Mouse (Mus musculus) embryo, embryonic 9.5 days (tissue): ENCODE measurements around the gene Ly6g6d.
"Not testable (repeated sequence)": the region's sequence is repeated elsewhere in the genome, so short reads cannot be mapped to it uniquely, and the experiment has no call there.

Experiments
- DNase-seq: peaks from one replicate; pipeline ENCODE4 v3.0.0-alpha.2; 2017; ENCODE audit errors: extremely low spot score

Gene Ly6g6d

DNA sequence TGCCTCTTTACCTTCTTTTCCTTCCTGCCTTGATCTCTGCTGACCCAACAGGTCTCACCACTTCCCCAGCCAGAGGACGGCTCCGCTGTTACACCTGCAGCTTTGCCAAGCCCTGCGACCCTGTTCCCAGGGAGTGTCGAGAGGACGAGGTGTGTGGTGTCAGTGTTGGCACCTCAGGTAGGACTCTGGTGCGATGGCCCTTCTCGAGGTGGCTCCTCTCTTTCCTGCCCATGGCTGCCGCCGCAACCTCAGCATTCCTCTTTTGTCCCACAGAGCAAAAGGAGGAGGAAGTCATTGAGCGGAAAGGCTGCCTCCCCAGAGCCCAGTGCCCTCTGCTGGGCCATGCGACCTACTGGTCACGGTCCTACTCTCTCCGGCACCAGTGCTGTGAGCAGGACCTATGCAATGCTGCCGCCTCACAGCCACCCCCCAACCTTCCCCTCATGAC is at the start of gene Ly6g6d:
TSS of gene Ly6g6d (minus strand) at position 280 of the 448 bp plus-strand sequence.
- DNase-seq: peak; percentile 54

DNA sequence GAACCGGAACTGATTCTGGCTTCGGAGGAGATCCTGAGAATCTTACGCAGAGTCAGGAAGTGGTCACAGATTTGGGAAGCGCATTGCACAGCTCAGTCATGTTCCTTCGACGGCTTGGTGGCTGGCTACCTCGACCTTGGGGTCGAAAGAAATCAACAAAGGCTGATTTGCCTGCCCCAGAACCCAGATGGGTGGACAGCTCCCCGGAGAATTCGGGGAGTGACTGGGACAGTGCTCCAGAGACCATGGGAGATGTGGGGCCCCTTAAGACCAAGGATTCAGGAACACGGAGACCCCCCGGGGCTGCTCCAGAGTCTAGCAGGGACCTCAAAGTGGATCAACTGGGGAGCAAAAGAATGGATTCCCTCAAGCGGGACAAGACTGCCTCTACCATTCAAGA is 49.2 kb upstream of the Ly6g6d start:
- no peak for DNase-seq

DNA sequence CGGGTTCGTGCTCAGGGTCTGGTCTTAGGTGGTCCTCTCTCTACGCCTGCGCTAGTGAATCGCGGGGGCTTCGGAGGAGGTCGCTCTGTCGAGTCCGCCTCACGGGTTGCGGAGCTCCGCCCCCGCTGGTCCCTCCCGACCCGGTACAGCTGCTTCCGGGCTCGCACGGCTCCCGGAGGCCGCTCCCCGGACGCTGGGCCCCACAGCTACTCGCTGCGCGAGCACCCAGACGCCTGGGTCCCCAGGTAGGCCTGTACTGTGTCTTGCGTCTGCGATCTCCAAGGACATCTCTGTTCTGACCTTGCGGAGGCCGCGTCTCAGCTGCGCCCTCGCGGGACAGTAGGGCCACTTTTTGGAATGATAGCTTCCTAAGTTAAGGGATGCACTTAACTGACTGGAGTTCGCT is 48.3 kb upstream of the Ly6g6d start, which contains the start of gene D17H6S53E:
TSS of gene D17H6S53E (plus strand) at position 168 of the 406 bp plus-strand sequence.
- peak; percentile 80 for DNase-seq

DNA sequence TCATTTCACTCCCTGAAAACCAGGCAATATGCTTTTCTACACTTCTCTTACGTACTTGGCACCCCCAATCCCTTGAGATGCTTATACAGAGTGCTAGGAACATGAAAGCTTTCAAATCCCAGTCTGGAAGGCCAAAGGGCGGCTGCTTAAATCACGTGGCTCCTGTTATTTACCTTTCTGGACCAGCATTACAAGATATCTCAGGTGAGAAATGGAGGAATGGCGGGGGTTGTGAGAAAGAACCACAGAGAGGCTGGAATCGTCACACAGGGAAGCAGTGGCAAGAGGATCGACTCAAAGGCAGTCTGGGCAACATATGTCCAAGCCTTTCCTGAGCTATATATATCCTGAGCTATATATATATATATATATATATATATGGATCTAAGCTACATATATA is 47.7 kb upstream of the Ly6g6d start:
- DNase-seq: no peak

DNA sequence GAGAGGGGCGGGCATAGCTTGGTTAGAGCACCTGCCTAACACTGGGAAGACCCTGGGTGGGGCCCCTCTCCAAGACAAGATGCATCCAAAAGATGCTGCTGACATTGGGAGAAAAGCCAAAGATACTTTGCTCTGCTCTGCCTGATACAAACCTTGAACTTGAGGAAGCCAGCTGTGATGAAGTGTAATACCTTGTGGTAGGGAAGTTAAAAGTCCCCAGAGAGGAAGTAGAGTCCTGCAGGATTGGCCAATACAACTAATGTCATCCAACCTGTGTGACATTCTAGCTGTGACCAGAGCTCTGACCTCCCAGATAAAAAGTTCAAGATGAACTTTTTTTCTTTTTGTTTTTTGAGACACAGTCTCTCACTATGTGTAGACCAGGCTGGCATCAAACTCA is 47.2 kb upstream of the Ly6g6d start:
- DNase-seq: no peak

DNA sequence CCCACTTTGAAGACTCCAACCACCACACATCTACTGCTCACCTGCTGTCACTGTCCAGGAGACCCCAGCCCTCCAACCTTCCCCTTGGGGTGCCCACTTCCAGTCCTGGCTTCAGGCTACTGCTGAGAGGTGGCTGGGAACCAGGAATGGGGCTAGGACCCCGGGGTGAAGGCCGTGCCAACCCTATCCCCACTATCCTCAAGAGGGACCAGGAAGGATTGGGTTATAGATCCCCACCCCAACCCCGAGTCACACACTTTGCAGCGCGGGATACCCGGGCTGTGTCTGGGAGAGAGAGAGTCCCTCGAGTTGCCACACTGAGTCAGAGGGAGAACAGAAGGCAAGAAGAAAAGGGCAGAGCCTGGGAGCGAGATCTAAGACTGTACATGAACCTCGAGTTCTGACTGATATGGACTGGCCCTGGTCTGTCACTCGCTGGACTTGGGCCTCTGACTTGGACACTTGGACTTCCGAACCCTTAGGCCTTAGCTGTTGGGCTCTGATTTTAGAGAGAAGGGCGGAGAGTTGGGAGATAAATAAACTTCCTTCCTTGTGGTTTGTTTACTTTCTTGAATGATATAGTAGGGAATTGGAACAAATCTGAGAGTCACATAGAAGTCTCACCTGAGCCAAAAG is 46.5 kb upstream of the Ly6g6d start:
- DNase-seq: not testable (repeated sequence)

DNA sequence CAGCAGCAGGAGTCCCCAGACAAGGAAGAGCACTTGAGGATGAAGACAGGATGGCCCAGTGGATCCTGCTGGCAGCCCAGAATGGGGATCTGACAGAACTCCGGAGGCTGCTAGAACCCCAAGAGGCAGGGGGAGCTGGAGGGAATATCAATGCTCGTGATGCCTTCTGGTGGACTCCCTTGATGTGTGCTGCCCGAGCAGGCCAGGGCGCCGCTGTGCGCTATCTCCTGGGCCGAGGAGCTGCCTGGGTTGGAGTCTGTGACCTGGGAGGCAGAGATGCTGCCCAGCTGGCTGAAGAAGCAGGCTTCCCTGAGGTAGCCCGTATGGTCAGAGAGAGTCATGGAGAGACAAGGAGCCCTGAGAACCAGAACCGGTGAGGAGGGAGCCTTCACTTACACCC is 45.4 kb upstream of the Ly6g6d start:
- DNase-seq: not testable (repeated sequence)

DNA sequence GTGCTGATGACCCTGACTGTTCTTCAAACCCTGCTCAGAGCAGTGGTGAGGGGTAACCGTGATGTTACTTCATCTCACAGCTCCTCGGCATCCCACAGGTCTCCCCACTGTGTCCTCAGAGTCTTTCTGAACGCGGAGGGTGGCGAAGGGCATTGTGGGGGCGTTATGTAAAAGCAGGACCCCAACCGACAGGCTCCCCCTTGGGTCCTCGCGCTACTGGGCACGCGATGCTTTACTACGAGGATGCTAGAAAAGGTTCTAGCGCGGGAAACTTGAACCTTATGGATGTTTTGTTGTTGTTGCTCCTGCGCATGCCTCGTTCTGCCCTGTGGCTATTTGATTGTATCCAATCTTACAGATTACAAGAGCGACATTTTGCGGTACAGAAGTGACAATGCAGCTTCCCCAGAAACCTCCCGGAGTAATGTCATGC is 44.0 kb upstream of the Ly6g6d start, which contains the start of gene Csnk2b:
TSS of gene Csnk2b (minus strand) at position 183 of the 433 bp plus-strand sequence.
- no peak for DNase-seq

DNA sequence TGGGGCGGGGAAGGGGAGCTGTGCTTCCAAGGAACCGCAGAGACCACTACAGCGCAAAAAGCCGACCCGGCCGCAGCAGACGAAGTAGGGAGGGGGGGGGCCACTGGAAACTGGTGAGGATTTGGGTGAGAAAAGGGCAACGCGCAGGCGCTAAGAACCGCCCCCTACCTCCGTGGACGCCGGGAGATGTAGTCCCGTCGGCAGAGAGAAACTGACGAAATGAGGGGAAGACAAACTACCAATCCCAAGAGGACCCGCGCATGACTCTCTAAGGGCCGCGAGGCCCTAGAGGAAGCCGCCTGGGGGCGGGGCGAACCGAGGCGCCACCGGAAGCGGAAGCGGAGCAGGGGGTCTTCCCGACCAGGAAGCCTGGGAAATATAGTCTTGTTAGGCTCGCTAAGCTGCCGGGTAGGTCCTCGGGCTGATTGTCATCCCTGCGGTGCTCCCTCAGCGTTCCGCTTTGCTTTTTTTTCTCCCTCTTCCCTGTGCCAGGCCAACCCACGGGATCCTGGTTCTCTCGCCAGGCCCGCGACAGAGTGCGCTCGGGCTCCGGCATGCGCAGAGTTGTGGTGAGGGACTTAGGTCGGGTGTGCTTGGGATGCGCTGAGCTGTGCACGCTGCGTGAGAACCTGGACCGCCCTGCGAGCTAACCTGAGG is 43.4 kb upstream of the Ly6g6d start, which contains the start of gene Gpank1:
TSS of gene Gpank1 (plus strand) at position 313 of the 657 bp plus-strand sequence.
- DNase-seq: peak; percentile 97

DNA sequence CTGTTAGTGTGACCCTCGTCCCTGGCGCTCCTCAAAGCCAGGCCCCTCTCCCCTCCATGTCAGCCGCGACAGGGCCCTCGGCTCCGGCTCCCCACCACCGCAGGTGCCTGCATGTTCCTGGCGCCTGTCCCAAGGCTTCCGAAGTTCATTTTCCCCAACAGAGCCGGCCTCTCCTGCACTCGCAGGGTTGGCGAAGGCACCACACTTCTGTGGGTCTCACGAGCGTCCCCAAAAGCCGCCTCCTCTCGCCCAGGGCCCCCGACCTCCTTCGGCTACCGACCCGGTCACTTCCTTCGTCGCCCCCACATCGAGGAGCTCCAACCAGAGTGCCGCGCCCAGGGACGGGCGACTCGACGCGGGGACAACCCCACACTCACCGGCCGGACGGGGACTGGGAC is 42.9 kb upstream of the Ly6g6d start:
- no peak for DNase-seq

DNA sequence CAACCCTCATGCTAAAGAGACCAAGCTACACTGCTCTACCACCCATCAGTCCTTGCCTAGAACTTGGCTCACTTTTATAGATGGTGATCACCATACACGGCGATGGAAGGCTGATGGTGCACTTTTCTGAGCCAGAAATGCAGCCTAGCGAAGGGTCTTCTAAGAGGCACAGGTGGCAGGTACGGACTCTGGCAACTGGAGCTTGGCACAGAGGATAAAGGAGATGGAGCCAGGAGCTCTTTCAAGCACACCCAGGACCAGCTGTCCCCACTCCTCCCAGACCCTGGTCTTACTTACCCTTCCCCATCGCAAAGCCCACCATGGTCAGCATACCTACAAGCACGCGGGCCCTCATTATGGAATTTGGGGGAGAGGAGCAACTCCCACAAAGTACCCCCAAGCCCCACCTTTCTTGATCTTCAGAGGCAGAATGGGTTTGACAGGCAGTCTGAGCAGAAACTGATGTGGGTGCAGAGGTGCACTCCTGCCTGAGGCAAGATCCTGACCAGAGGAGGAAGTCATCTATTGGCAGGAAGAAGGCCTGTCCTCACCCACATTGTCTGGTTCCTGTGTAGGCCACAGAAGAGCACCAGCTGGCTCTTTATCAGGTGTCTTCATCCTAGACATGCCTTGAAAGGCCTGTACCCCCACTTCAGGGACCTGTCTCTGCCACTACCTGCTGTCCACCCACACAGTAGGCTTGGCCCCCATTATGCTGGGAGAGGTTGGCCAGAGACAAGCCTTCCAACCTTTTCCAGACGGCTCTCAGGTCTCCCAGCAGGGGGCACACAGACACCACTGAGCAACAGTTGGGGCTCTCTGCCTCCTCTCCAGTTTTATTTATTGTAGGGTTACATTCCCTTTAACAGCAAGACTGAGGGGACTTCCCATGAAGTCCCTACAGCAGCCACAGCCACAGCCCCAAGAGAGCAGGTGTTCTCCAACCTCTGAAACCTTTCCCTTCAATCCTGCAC is 37.5 kb upstream of the Ly6g6d start, which contains the start of gene Ly6g5b:
TSS of gene Ly6g5b (minus strand) at position 383 of the 974 bp plus-strand sequence.
- DNase-seq: no peak

DNA sequence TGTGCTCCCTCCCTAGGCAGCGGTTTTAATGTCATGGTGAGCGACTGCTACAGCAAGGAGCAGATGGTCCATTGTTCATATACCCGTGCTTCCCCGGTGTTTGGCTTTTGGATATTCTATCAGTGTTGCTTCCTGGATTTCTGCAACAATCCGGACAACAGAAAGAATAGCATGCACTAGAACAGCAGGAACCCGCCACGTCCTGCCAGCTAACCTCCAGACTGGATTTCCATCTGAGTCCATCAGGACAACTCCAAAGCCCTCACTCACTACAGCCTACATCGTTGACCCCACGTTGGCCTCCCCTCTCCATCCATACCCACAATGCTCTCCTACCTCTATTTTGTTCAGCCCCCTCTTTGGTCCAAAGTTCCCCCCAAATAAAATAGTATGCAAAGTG is 33.9 kb upstream of the Ly6g6d start:
- DNase-seq: no peak

DNA sequence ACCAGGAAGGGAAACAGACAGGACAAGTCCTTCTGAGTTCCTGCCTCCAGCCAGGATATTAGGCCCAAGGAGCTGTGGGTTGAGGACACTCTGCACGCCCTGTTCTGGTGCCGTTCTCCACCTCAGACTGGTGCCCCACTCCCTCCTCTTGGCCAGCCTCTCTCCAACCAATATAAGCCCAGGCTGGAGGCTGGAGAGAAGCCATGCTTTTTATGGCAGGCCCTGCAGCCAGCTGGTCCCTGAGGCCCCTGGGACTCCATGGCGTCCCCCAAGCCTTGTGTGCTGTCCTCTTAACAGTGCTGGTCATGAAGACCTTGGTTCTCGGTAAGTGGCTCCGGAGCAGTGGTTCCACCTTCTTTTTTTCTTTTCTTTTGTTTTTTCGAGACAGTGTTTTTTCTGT is 30.2 kb upstream of the Ly6g6d start, which contains the start of gene Ly6g5c:
TSS of gene Ly6g5c (plus strand) at position 183 of the 400 bp plus-strand sequence.
- DNase-seq: no peak

DNA sequence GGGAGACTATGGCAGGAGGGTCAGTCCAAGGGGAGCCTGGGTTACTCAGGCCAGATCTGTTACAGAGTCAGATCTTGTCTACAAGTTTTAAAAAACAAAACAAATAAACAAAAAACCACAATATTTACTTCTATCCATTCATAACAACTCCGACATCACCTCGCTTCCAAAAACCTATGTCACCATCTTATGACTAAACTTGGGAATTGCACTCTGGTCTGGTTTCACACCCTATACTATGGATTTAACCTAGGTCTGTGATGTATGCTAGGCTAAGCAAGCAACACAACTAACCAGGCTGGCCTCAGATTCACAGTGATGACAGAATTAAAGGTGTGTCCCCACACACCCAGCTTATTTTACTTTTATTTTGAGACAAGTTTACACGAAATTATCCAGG is 28.7 kb upstream of the Ly6g6d start:
- DNase-seq: no peak

DNA sequence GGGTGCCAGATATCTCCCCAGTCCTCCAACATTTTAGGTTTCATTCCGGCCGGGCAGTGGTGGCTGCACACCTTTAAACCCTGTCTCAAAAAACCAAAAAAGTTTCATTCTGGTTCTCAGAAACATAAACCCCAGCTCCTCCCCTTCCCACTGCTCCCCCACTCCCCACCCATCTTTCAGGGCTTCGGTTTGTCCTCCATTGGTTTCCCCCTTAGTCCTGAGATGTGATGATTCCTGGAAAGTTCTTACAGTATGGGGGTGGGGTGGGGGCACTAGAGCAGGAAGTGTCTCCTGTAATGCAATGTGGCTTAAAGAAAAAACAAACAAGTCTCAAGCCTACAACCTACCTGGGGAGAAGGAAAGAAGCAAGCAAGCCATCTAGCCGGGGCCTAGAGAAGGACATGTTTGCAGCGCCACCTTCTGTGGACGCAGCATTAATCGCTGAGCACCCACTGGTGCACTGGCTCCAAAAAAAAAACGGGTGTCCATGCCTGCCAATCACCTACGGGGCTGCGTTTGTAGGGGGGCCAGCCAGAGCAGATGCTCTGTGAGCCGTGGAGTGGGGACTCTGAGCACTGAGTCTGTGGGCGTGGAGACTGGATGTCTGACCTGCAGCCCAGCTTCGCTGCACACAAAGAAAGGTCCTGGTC is 28.0 kb upstream of the Ly6g6d start:
- peak; percentile 23 for DNase-seq

DNA sequence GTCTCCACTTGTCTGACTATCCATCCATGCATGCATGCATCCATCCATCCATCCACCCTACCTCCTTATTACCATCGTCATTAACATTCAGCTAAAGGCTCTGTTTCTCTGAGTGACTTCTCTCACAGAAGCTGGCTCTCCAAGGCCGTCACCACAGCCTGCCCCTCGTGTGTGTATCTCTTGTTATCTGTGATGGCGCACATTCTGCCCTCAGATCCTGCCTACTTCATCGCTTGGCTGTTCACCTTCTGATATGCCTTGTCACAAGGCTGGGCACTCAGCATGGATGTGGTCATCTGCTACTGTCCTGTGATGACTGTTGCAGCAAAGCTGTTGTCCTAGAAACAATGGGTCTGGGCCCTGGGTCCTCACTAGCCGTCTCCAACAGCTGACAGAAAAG is 26.9 kb upstream of the Ly6g6d start:
- no peak for DNase-seq

DNA sequence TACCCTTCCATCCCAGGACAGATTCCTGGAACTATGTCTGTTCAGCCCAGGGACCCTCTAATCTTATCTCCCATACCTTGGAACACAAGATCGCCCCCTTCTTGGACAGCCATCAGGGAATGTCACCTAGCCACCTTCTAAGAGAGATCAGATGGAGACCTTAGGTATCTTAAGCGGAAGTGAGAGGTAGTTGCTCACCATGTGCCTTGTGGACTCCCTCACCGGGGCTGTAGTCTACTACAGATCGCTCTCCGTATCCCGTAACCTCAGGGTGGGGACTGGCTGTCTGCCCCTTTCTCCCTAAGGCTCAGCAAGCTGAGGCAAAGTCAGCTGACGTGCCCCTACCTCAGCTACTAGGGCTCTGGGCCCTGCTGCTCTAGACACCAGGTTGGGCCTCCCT is 26.2 kb upstream of the Ly6g6d start:
- no peak for DNase-seq

DNA sequence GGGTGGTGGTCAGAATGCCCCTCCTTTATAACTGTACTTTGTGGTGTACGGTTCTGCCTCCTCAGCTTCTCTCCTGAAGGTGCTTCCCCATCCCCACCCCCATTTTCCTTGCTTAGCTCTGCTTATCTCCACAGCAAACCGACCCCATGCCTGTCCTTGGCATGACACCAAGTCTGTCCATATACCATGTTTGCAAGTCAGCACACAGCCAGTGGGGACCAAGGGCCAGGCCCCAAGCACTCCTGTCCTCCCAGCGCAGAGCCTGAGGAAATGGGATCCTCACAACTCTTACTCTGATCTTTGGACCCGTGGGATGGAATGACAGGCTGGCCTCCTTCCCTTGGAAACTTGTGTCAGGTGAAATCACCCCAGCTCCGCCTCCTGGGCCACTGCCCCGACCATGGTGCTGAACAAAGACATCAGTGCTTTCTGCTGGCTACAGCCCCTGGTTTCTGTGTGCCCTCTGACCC is 25.4 kb upstream of the Ly6g6d start:
- no peak for DNase-seq

DNA sequence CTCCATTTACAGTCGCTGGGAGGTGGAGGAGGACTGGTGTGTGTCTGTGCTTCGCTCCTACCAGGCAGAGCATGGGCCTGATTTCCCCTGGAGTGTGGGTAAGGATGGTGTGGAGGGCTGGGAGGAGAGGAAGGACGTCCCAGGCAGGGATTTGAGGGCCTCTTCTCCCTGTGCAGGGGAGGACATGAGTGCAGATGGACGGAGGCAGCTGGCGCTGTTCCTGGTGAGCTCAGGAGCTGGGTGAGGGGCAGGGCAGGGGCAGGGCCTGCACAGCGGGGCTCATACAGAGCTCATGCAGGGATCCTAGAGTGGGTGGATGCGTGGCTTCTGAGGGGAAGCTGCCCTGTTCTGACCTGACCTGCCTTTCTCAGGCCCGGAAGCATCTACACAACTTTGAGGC is 24.4 kb upstream of the Ly6g6d start:
- DNase-seq: no peak

DNA sequence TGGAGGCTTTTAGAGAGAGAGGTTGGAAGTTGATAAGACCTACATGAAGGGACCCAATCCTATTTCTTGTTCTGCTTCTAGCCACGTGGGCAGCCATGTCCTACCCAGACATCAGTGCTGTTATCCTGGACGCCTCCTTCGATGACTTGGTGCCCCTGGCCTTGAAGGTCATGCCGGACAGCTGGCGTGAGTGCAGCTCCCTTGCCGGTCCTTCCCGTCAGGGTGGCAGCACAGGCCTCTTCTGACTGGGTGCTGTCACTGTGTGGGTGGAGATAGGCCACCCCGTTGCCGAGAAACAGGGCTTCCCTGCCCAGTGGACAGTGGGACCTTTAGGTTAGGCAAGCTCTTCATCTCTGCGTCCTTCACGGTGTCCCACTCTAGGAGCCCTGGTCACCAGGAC is 23.3 kb upstream of the Ly6g6d start:
- no peak for DNase-seq

DNA sequence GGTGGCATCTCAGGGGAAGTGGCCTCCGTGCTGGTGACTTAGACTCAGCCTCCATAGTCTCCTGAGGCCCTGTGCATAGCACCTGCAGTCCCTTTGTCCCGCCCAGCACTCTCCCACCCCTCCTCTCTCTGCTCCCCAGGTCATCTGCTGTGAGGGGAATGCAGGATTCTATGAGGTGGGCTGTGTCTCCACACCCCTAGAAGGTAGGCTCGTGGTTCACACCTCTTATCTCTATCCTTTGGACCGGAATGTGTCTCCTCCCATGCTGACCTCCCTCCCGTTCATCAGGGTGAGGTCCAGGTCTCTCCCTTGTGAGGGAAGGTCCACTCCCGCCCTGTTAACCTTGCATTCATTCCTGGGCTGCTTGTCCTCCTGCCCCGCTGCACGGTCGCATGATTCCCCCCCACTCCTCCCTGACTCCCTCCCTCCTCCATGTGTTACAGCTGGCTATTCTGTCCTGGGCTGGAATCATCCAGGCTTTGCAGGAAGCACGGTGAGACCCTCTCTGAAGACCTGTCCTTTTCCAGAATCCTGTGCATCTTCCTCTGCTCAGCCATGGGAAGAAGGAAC is 22.4 kb upstream of the Ly6g6d start:
- no peak for DNase-seq
